Mouse (Mus musculus) midbrain, embryonic 15.5 days (tissue): ENCODE measurements around the gene Iglon5. TPM values are rescaled to one million over a fixed set of nuclear protein-coding genes. Genes with fewer than 3 reads are reported as not detected.
A peak's percentile ranks its signal among the peaks of the same experiment; 100 is the strongest.

Experiments used
- ATAC-seq: fragments of 200-750 bp; cut with Nextera tagmentation; replicated peaks from 2 replicates; pipeline ENCODE4 v1.8.0; 2017; ENCODE audit warnings: moderate TSS enrichment
- H3K27ac ChIP-seq: fragments of 300-500 bp; sonication (generic); 2 replicates; pipeline ENCODE4 v1.5.1; 2015; ENCODE audit warnings: mild to moderate bottlenecking, inconsistent platforms
- H3K27me3 ChIP-seq: fragments of 300-500 bp; sonication (generic); replicated peaks from 2 replicates; pipeline ENCODE4 v1.6.1; 2015; ENCODE audit warnings: inconsistent platforms
- H3K36me3 ChIP-seq: fragments of 300-500 bp; sonication (generic); replicated peaks from 2 replicates; pipeline ENCODE4 v1.6.1; 2015; ENCODE audit warnings: inconsistent platforms
- H3K4me1 ChIP-seq: fragments of 300-500 bp; sonication (generic); 2 replicates; pipeline ENCODE4 v1.6.1; 2015; ENCODE audit warnings: inconsistent platforms
- H3K4me2 ChIP-seq: fragments of 300-500 bp; sonication (generic); 2 replicates; pipeline ENCODE4 v1.6.1; 2015; ENCODE audit warnings: inconsistent platforms, mild to moderate bottlenecking, moderate library complexity
- H3K4me3 ChIP-seq: fragments of 300-500 bp; sonication (generic); 2 replicates; pipeline ENCODE4 v1.5.1; 2015; ENCODE audit warnings: mild to moderate bottlenecking, inconsistent platforms
- H3K9ac ChIP-seq: fragments of 300-500 bp; sonication (generic); 2 replicates; pipeline ENCODE4 v1.6.1; 2015; ENCODE audit warnings: mild to moderate bottlenecking, inconsistent platforms
- H3K9me3 ChIP-seq: fragments of 300-500 bp; sonication (generic); 2 replicates; pipeline ENCODE4 v1.6.1; 2016; ENCODE audit warnings: inconsistent platforms
- WGBS: fragments of 180-500 bp; shearing (Covaris S2); methylation state at CpG from one replicate; pipeline ENCODE4 v1.1.7; 2015; ENCODE audit warnings: mixed read lengths; 5-methylcytosine and 5-hydroxymethylcytosine counted together
- polyA plus RNA-seq: library from polyadenylated mRNA; unstranded; fragments of >200 nt; fragmentation: Nextera tagmentation; extraction: Ambion mirVana; gene quantifications from 2 replicates; pipeline ENCODE4 v1.2.1, GENCODE M21; 2015

The Iglon5 gene
- polyA plus RNA-seq, 1 experiment from 2014 or later: 9.7 TPM

DNA sequence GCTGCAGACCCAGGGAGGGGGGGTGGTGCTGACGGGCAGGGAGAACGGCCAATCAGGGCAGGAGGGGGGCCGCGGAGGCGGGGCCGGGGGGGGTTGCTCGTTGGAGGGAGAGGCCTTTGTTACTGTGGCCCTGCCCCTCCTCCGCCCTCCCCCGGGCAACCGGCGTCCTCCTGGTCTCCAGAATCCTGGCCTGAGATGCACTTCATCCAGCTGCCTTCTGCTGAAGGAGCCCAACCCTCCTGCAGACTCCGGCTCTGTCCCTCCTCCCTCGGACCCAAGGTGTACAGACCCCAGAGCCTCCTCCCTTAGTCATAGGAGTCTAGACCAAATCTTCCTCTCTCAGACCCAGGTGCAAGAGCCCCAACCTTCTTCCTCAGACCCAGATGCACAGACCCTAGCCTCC is 308 bp upstream of the Iglon5 start:
- no peaks in the 10 kb centered on the region for H3K36me3 ChIP-seq
- 0% methylated on average over 12 of the region's 13 CpGs for WGBS
- H3K9ac ChIP-seq: peak overlapping the region; percentile 96
- H3K4me2 ChIP-seq: peak overlapping the region; percentile 68
- H3K27me3 ChIP-seq: no peaks in the 10 kb centered on the region
- H3K9me3 ChIP-seq: no peaks in the 10 kb centered on the region
- ATAC-seq: peak; percentile 91
- H3K4me3 ChIP-seq: peak overlapping the region; percentile 84
- H3K4me1 ChIP-seq: peaks cover 25% of the 10 kb centered on the region
- H3K27ac ChIP-seq: peak overlapping the region; percentile 91

DNA sequence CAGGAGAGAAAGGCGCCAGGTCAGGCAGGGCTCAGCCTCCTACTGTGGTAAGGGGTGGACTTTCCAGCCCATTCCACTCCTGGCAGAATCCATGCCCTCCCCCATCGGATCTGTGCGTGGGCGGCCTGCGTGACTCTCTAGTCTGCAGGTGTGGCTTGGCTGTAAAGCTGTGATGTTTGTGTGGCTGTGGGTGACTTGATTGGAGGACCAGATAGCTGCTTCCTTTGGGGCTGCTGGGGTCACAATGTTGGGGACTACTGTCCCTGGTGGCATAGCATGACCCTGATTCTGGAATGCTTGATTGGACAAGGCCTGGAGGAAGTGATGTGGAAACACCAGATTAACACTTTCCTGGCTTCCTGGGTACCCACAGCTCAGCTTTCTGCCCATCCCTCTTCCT is 1.2 kb downstream of the Iglon5 start:
- Histone ChIP-seq H3K9me3 (no peaks in the 10 kb centered on the region), H3K4me2 (peak overlapping the region; percentile 68), H3K27me3 (no peaks in the 10 kb centered on the region), H3K4me3 (peak overlapping the region; percentile 84), H3K4me1 (peaks cover 25% of the 10 kb centered on the region), H3K9ac (peak overlapping the region; percentile 96; the same call in 1 of the 2 replicates), H3K27ac (peak overlapping the region; percentile 91), H3K36me3 (no peaks in the 10 kb centered on the region)
- no peak for ATAC-seq
- 38% methylated on average over 5 of the region's 5 CpGs for WGBS

DNA sequence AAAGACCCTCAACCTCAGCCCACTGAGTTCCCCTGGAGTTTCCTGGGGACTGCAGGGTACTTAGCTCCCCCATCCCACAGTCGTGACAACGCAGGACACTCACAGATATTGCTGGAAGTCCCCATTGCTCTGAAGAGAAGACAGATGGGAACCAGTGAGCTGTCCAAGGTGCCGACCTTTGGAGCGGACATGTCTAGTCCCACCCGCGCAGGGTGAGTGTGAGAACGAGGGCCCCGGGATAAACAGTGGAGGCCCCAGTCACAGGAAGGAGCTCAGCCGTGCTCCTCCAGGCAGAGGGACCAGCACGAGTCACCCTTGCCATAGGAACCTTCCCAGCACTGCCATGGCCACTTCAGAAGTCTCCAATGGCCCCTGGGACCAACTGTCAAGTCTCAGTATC is 6.6 kb downstream of the Iglon5 start:
- 25% methylated on average over 10 of the region's 10 CpGs for WGBS
- peaks cover 6% of the 10 kb centered on the region for H3K27me3 ChIP-seq
- H3K9ac ChIP-seq: peak overlapping the region; percentile 17; the same call in 1 of the 2 replicates
- H3K4me3 ChIP-seq: no peak overlapping the region
- H3K27ac ChIP-seq: no peak overlapping the region
- H3K9me3 ChIP-seq: no peaks in the 10 kb centered on the region
- peaks cover 23% of the 10 kb centered on the region for H3K4me1 ChIP-seq
- H3K36me3 ChIP-seq: peaks cover 4% of the 10 kb centered on the region; the same call in 1 of the 2 replicates
- H3K4me2 ChIP-seq: no peak overlapping the region
- ATAC-seq: no peak

DNA sequence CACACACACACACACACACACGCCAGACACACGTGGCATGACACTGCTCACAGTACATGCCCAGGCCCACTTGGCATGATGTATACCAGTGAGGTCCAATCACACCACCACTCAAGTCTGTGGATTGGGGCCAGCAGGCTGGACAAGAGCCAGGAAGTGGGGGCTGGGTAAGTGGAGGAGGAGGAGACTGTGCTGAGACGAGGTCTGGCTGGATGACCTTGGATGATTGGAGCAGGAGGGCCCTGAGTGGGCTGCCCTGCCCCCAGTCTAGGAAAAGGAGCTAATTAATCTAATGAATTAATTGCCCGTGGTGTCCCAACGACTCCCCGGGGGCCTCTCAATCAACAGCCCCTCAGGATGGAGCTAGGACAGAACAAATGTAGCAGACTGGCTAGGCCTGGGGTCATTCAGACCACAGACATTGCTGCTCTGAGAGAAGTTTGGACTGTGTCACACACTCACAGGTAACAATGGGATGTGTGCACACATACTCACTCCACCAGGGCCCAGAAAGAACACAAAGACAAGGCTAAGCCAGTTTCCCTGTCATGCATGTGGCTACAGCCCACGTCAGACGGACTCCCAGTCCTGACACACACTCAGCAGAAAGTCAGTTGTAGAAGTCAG is 7.7 kb downstream of the Iglon5 start:
- WGBS: 70% methylated on average over 8 of the region's 8 CpGs
- Histone ChIP-seq H3K9me3 (no peaks in the 10 kb centered on the region), H3K4me2 (no peak overlapping the region), H3K4me1 (peaks cover 16% of the 10 kb centered on the region), H3K27me3 (peaks cover 16% of the 10 kb centered on the region), H3K9ac (no peak overlapping the region; the same call in 1 of the 2 replicates), H3K36me3 (peaks cover 4% of the 10 kb centered on the region; the same call in 1 of the 2 replicates), H3K27ac (no peak overlapping the region), H3K4me3 (no peak overlapping the region)
- peak; percentile 50 for ATAC-seq

DNA sequence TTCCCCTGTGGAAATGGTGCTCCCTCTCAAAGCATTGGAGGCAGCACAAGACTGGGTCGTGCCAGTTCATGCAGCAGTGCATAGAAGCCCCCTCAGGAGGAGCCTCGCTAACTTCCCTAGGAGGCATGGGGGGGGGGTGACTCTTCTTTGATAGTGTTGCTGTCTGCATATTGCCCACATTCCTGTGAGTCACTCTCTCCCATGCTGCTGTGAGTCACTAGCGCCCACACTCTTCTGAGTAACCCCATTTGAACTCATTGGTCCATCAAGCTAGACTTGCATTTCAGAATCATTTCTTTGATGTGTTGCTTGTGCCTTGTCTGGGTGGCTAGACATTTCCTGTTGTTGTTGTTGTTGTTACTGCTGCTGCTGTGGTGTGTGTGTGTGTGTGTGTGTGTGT is 8.7 kb downstream of the Iglon5 start:
- 66% methylated on average over 3 of the region's 3 CpGs for WGBS
- H3K27ac ChIP-seq: no peak overlapping the region
- H3K4me3 ChIP-seq: no peak overlapping the region
- peaks cover 13% of the 10 kb centered on the region for H3K4me1 ChIP-seq
- ATAC-seq: no peak
- H3K4me2 ChIP-seq: no peak overlapping the region
- H3K36me3 ChIP-seq: peaks cover 4% of the 10 kb centered on the region; the same call in 1 of the 2 replicates
- peaks cover 19% of the 10 kb centered on the region for H3K27me3 ChIP-seq
- no peaks in the 10 kb centered on the region for H3K9me3 ChIP-seq
- H3K9ac ChIP-seq: no peak overlapping the region

DNA sequence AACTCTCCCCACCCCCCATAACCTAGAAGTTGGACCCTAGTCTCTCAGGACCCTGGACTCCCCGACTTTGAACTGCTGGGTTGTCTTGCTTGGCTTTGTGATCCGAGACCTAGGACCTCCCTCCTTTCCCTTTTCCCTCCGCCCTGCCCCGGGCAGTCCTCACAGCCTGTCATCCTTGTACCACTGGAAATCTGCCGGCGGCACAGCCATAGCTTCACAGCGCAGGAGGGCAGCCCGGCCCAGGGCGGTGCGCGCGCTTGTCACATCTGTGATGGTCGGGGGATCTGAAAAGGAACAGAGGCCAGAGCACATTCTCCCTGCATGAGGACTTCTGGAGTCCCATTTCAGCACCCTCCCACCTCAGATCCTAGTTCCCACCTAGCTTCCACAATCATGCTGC is 13.5 kb downstream of the Iglon5 start:
- WGBS: 11% methylated on average over 13 of the region's 13 CpGs
- H3K27me3 ChIP-seq: peaks cover 19% of the 10 kb centered on the region
- H3K27ac ChIP-seq: no peak overlapping the region
- no peak; the same call in 1 of the 2 replicates for ATAC-seq
- no peaks in the 10 kb centered on the region for H3K4me1 ChIP-seq
- no peaks in the 10 kb centered on the region for H3K9me3 ChIP-seq
- H3K4me3 ChIP-seq: no peak overlapping the region
- H3K36me3 ChIP-seq: peaks cover 17% of the 10 kb centered on the region; the same call in 1 of the 2 replicates
- no peak overlapping the region for H3K4me2 ChIP-seq
- no peak overlapping the region for H3K9ac ChIP-seq

DNA sequence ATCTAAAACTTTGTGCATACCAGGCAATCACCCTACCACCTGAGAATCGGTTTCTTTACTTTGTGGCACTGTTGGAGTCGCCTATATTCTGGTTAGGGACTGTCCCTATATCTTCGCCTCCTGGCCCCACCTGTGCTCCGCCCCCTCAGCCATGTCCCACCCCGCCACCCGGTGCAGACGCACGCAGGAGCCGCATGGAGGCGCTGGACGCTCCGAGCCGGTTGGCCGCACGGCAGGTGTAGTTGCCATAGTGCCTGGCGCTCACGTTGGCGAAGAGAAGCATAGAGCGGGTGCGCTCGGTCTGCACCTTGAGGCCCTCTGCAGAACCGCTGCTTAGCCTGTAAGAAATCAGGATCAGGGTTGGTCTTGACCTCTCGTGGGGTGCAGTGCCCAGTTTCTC is 14.2 kb downstream of the Iglon5 start:
- Histone ChIP-seq H3K36me3 (peaks cover 17% of the 10 kb centered on the region; the same call in 1 of the 2 replicates), H3K4me2 (no peak overlapping the region), H3K4me3 (no peak overlapping the region), H3K27ac (no peak overlapping the region), H3K9me3 (no peaks in the 10 kb centered on the region), H3K27me3 (peaks cover 19% of the 10 kb centered on the region), H3K4me1 (no peaks in the 10 kb centered on the region), H3K9ac (no peak overlapping the region)
- ATAC-seq: no peak
- WGBS: 20% methylated on average over 23 of the region's 23 CpGs

DNA sequence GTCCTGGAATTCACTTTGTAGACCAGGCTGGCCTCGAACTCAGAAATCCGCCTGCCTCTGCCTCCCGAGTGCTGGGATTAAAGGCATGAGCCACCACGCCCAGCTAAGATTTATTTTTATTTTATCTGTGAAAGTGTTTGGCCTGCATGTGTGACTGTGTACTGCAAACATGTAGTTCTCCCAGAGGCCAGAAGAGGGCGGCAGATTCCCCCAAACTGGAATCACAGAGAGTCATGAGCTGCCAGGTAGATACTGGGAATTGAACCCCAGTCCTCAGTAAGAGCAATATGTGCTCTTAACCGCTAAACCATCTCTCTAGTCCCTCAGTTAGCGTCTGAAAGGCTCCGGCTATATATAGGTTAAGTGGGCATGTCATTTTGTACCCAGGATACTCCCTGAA is 19.5 kb downstream of the Iglon5 start:
- no peaks in the 10 kb centered on the region for H3K27me3 ChIP-seq
- H3K4me1 ChIP-seq: peaks cover 7% of the 10 kb centered on the region

DNA sequence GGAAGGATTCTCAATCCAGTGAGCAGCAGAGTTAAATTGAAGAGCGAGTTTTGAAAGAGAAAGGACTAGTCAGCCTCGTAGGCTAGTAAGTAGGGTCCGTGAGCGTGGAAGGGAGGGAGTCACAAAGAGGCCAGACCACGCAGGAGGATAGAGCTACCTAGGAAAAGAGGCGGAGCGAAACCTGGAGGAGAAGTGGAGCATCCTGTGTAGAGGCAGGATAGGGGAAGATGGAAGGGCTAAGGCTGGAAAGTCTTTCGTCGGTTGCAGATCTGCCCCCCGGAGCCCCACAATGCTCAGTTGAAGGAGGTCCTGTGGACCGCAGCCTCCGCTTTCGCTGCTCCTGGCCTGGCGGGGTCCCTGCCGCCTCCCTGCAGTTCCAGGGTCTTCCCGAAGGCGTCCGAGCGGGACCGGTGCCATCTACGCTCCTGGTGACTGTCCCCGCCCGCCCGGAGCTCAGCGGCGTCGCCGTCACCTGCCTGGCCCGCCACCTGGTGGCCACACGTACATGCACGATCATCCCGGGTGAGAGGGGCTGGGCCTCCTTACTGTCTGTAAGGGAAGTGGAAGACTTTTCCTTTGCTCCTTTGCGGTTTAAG is 23.7 kb downstream of the Iglon5 start:
- ATAC-seq: peak; percentile 67

More for the DNA sequence above, 19.5 kb downstream of the Iglon5 start:
- no peak for ATAC-seq
- no peaks in the 10 kb centered on the region for H3K9me3 ChIP-seq
- no peak overlapping the region for H3K4me3 ChIP-seq
- peaks cover 6% of the 10 kb centered on the region; the same call in 1 of the 2 replicates for H3K36me3 ChIP-seq
- H3K9ac ChIP-seq: no peak overlapping the region
- no peak overlapping the region for H3K4me2 ChIP-seq
- 37% methylated on average over 8 of the region's 8 CpGs for WGBS
- H3K27ac ChIP-seq: no peak overlapping the region

DNA sequence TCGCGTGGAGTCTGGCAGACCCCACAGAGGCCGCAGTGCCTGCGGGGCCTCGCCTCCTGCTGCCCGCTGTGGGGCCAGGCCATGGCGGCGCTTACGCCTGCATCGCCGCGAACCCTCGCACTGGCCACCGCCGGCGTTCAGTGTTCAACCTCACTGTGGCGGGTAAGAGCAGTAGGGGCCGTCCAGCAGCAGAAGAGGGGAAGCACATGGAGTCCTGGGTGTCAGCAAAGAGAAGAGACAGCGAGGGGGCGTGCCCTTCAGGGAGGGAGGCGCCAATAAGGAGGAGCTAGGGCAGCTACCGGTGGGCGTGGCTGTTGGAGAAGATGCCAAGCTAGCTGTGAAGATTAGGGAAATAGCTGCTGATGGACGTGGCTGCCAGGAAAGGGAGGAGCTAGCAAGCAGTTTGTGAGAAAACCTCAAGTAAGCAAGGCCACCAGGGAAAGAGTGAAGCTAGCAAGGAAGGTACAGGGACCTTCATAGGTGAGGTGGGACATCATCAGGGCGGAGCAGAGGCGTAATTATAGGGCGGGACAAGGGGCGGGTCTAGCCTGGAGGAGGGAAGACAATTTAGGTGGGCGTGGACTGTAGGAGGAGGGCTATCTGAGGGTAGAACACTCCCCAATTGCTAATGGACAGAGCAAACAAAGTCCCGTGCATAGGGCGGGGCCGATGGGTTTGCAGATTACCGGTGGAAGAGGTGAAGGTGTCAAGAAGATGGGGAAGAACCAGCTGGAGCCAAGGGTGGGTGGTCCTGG is 24.4 kb downstream of the Iglon5 start:
- H3K4me2 ChIP-seq: peak overlapping the region; percentile 89

More for the DNA sequence above, 23.7 kb downstream of the Iglon5 start:
- Histone ChIP-seq H3K9ac (peak overlapping the region; percentile 44), H3K36me3 (no peaks in the 10 kb centered on the region), H3K4me2 (peak overlapping the region; percentile 89), H3K4me1 (peaks cover 14% of the 10 kb centered on the region), H3K9me3 (no peaks in the 10 kb centered on the region), H3K27me3 (peaks cover 5% of the 10 kb centered on the region), H3K4me3 (peak overlapping the region; percentile 47), H3K27ac (peak overlapping the region; percentile 60)
- 1% methylated on average over 33 of the region's 33 CpGs for WGBS

DNA sequence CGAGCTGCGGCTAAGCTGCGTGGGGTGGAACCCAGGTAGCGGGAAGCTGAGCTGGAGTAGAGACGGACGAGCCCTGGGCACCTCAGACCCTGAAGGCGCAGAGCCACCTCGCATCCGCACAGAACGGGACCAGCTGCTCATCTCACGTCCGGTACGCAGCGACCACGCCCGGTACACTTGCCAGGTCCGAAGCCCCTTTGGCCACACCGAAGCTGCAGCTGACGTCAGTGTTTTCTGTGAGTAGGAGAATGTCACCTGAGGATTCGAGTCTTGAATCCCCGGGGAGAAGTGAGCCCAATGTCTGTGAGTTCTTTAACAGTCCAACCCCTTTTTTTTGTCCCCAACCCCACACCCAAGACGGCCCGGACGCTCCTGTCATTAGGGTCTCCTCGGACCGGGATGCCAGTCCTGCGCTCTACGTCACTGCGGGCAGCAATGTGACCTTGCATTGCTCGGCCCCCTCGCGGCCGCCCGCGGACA is 25.0 kb downstream of the Iglon5 start:
- peak overlapping the region; percentile 89 for H3K4me2 ChIP-seq
- peak; percentile 25 for ATAC-seq
- no peaks in the 10 kb centered on the region for H3K36me3 ChIP-seq
- H3K27ac ChIP-seq: peak overlapping the region; percentile 34; the same call in 1 of the 2 replicates
- H3K4me3 ChIP-seq: peak overlapping the region; percentile 47
- H3K9ac ChIP-seq: peak overlapping the region; percentile 44
- peaks cover 14% of the 10 kb centered on the region for H3K4me1 ChIP-seq
- no peaks in the 10 kb centered on the region for H3K9me3 ChIP-seq
- H3K27me3 ChIP-seq: peaks cover 5% of the 10 kb centered on the region
- 5% methylated on average over 35 of the region's 35 CpGs for WGBS

More for the DNA sequence above, 24.4 kb downstream of the Iglon5 start:
- Histone ChIP-seq H3K36me3 (no peaks in the 10 kb centered on the region), H3K9ac (peak overlapping the region; percentile 44), H3K4me3 (peak overlapping the region; percentile 47), H3K9me3 (no peaks in the 10 kb centered on the region), H3K27me3 (peaks cover 5% of the 10 kb centered on the region), H3K4me1 (peaks cover 14% of the 10 kb centered on the region), H3K27ac (peak overlapping the region; percentile 60)
- peak; percentile 89 for ATAC-seq
- WGBS: under 1% methylated on average over 33 of the region's 33 CpGs

DNA sequence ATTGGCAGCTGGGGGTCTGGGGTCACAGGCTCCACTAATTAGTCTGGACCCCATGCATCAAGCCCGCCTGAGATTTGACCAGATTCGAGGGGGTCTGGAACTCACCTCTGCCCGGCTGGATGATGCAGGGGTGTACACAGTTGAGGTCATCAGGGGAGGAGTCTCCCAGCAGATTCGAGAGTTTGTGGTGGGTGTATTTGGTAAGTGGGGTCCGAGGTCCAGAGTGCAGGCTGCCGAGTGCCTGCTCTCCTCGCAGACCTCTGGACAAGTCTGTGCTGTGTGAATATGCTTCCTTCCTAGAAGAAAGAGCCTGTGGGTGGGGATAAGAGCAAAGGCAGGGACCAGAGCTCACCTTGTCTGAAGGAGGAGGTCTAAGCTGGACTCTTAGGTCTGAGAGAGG is 25.9 kb downstream of the Iglon5 start:
- H3K27me3 ChIP-seq: peaks cover 5% of the 10 kb centered on the region
- H3K36me3 ChIP-seq: no peaks in the 10 kb centered on the region
- ATAC-seq: no peak
- H3K4me1 ChIP-seq: peaks cover 14% of the 10 kb centered on the region
- no peaks in the 10 kb centered on the region for H3K9me3 ChIP-seq
- H3K27ac ChIP-seq: no peak overlapping the region
- H3K4me2 ChIP-seq: no peak overlapping the region
- 85% methylated on average over 7 of the region's 7 CpGs for WGBS
- H3K9ac ChIP-seq: no peak overlapping the region
- H3K4me3 ChIP-seq: no peak overlapping the region
